Mouse (Mus musculus): ENCODE data around the gene Rbm20. TPM values are rescaled to one million over a fixed set of nuclear protein-coding genes. Genes with fewer than 3 reads are reported as not detected.
"Not testable (repeated sequence)": the region's sequence is repeated elsewhere in the genome, so short reads cannot be mapped to it uniquely, and the experiment has no call there.

The Rbm20 gene
- total and polyA plus RNA-seq, 3 experiments: 37.3 to 58.6 TPM; not detected in 1

- H3K27ac ChIP-seq (ENCODE audit: control insufficient read depth, low read depth, low read length): peak overlapping the region; percentile 93
- H3K79me2 ChIP-seq (ENCODE audit: control insufficient read depth, insufficient read depth, low read length, poor library complexity); H3K27me3 ChIP-seq (ENCODE audit: control insufficient read depth in 1 of 2, insufficient read depth in 2 of 2, low read length in 2 of 2); DNase-seq (ENCODE audit: low read depth, low spot score); H3K4me3 ChIP-seq (ENCODE audit: control insufficient read depth in 1 of 2, insufficient read depth in 1 of 2, low read depth in 2 of 2, low read length in 2 of 2); H3K9me3 ChIP-seq (replicated peaks; ENCODE audit: insufficient read depth, low read length): not testable (repeated sequence)
- H3K36me3 ChIP-seq (ENCODE audit: control insufficient read depth in 1 of 2, insufficient read depth in 2 of 2, low read length in 2 of 2): peaks cover 0 to 70% of the 10 kb centered on the region in 2 experiments; a peak in 2 of 4 replicates
- peaks cover 48 to 69% of the 10 kb centered on the region in 2 experiments for H3K4me1 ChIP-seq (ENCODE audit: control insufficient read depth in 1 of 2, insufficient read depth in 2 of 2, low read length in 2 of 2)
- peak overlapping the region; percentile 35 for H3K9ac ChIP-seq (ENCODE audit: control insufficient read depth, low read depth, low read length, poor library complexity, severe bottlenecking)
Measured at GRCm38 (mm10) chr19:53806526-53807275, 129.6 kb downstream of the Rbm20 start.

DNA sequence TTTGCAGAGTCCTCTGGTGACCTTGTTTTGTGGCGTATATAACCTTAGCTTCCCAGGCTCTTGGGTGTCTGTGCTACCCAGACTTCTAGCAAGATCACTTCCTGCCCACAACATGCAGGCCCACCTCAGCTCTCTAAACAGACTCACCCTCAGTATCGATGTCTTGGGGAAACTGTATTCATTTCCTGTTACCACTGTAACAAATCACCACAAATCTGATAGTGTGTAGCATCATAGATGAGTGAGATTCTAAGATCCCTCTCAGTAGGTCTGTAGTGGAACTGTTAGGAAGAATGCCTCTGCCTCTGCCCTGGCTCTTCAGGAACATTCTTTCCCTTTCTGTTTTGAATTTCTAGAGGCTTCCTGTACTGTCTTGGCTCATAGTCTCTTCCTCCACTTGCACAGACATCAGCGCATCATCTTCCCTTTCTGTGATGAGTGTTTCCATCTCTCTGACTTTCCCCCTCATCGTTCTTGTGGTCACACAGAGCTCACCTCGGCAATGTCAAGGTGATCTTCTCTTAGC lies 130.2 kb downstream of the Rbm20 start:
- Histone ChIP-seq H3K9me3 (replicated peaks; ENCODE audit: insufficient read depth, low read length) (no peaks in the 10 kb centered on the region), H3K9ac (ENCODE audit: control insufficient read depth, low read depth, low read length, poor library complexity, severe bottlenecking) (peak overlapping the region; percentile 35), H3K27ac (ENCODE audit: control insufficient read depth, low read depth, low read length) (peak overlapping the region; percentile 93), H3K36me3 (ENCODE audit: control insufficient read depth in 1 of 2, insufficient read depth in 2 of 2, low read length in 2 of 2) (peaks cover 0 to 68% of the 10 kb centered on the region in 2 experiments; a peak in 2 of 4 replicates), H3K27me3 (ENCODE audit: control insufficient read depth in 1 of 2, insufficient read depth in 2 of 2, low read length in 2 of 2) (no peaks in the 10 kb centered on the region), H3K79me2 (ENCODE audit: control insufficient read depth, insufficient read depth, low read length, poor library complexity) (peaks cover 5% of the 10 kb centered on the region), H3K4me1 (ENCODE audit: control insufficient read depth in 1 of 2, insufficient read depth in 2 of 2, low read length in 2 of 2) (peaks cover 45 to 67% of the 10 kb centered on the region in 2 experiments), H3K4me3 (ENCODE audit: control insufficient read depth in 1 of 2, insufficient read depth in 1 of 2, low read depth in 2 of 2, low read length in 2 of 2) (peak overlapping the region; percentile 1 to 32; a peak in 3 of 4 replicates)
- TF ChIP-seq RCOR1 (IDR thresholded peaks at IDR 0.05; ENCODE audit: low read depth, low read length) (0 out of 2 replicates have a peak, but pooled peaks have one; percentile 32), POLR2A (IDR thresholded peaks at IDR 0.05; ENCODE audit: control insufficient read depth in 1 of 2, insufficient read depth in 1 of 2, low read depth in 1 of 2, low read length in 2 of 2, poor library complexity in 1 of 2) (no peak), ETS1 (IDR thresholded peaks at IDR 0.05; ENCODE audit: low read depth, low read length) (peak; percentile 46), USF1 (IDR thresholded peaks at IDR 0.05; ENCODE audit: low read depth, low read length) (no peak), GATA1 (IDR thresholded peaks at IDR 0.05; ENCODE audit: low read depth, low read length) (peak; percentile 68), TCF12 (IDR thresholded peaks at IDR 0.05; ENCODE audit: low read depth, low read length) (0 out of 2 replicates have a peak, but pooled peaks have one; percentile 7), MAFK (IDR thresholded peaks at IDR 0.05; ENCODE audit: borderline replicate concordance, low read depth, low read length) (no peak), MYC (IDR thresholded peaks at IDR 0.05; ENCODE audit: low read depth, low read length) (peak; percentile 39; the same call in 1 of the 2 replicates), MAX (IDR thresholded peaks at IDR 0.05; ENCODE audit: low read length) (no peak)
- peak; percentile 60 for DNase-seq (ENCODE audit: low read depth, low spot score)

- no peaks in the 10 kb centered on the region for H3K27me3 ChIP-seq (ENCODE audit: control insufficient read depth in 1 of 2, insufficient read depth in 2 of 2, low read length in 2 of 2)
- peaks cover 2% of the 10 kb centered on the region for H3K79me2 ChIP-seq (ENCODE audit: control insufficient read depth, insufficient read depth, low read length, poor library complexity)
- H3K27ac ChIP-seq (ENCODE audit: control insufficient read depth, low read depth, low read length): peak overlapping the region; percentile 93
- DNase-seq (ENCODE audit: low read depth, low spot score): peak; percentile 94
- no peaks in the 10 kb centered on the region for H3K9me3 ChIP-seq (replicated peaks; ENCODE audit: insufficient read depth, low read length)
- peaks cover 41 to 61% of the 10 kb centered on the region in 2 experiments for H3K4me1 ChIP-seq (ENCODE audit: control insufficient read depth in 1 of 2, insufficient read depth in 2 of 2, low read length in 2 of 2)
- peak overlapping the region; percentile 68 for H3K9ac ChIP-seq (ENCODE audit: control insufficient read depth, low read depth, low read length, poor library complexity, severe bottlenecking)
- H3K4me3 ChIP-seq (ENCODE audit: control insufficient read depth in 1 of 2, insufficient read depth in 1 of 2, low read depth in 2 of 2, low read length in 2 of 2): peak overlapping the region; percentile 45
- H3K36me3 ChIP-seq (ENCODE audit: control insufficient read depth in 1 of 2, insufficient read depth in 2 of 2, low read length in 2 of 2): peaks cover 0 to 60% of the 10 kb centered on the region in 2 experiments; a peak in 2 of 4 replicates
- TF ChIP-seq ZMIZ1 (IDR thresholded peaks at IDR 0.05; ENCODE audit: low read depth, low read length): peak; percentile 82; the same call in 1 of the 2 replicates
- peak; percentile 91 for TF ChIP-seq SIN3A (IDR thresholded peaks at IDR 0.05; ENCODE audit: low read length)
- TF ChIP-seq ZC3H11A (IDR thresholded peaks at IDR 0.05; ENCODE audit: low read depth, low read length): peak; percentile 42; the same call in 1 of the 2 replicates
- TF ChIP-seq GATA1 (IDR thresholded peaks at IDR 0.05; ENCODE audit: low read depth, low read length): peak; percentile 97
- TF ChIP-seq BHLHE40 (IDR thresholded peaks at IDR 0.05; ENCODE audit: borderline replicate concordance, low read depth, low read length): peak; percentile 83
- TF ChIP-seq USF2 (IDR thresholded peaks at IDR 0.05; ENCODE audit: borderline replicate concordance in 1 of 2, insufficient read depth in 1 of 2, low read depth in 1 of 2, low read length in 2 of 2): no peak
- TF ChIP-seq ZNF384 (IDR thresholded peaks at IDR 0.05; ENCODE audit: low read depth, low read length): peak; percentile 97
- peak; percentile 32; the same call in 1 of the 2 replicates for TF ChIP-seq TAL1 (IDR thresholded peaks at IDR 0.05; ENCODE audit: low read length)
- peak; percentile 100 for TF ChIP-seq MAZ (IDR thresholded peaks at IDR 0.05; ENCODE audit: low read depth, low read length)
- peak; percentile 87 for TF ChIP-seq RCOR1 (IDR thresholded peaks at IDR 0.05; ENCODE audit: low read depth, low read length)
- TF ChIP-seq MEF2A (IDR thresholded peaks at IDR 0.05; ENCODE audit: extremely low read depth, insufficient replicate concordance, low read depth, low read length, poor library complexity, severe bottlenecking): peak; percentile 78; the same call in 1 of the 2 replicates
- TF ChIP-seq E2F4 (IDR thresholded peaks at IDR 0.05; ENCODE audit: borderline replicate concordance, low read depth, low read length): no peak
- TF ChIP-seq MAFK (IDR thresholded peaks at IDR 0.05; ENCODE audit: borderline replicate concordance, low read depth, low read length): 0 out of 2 replicates have a peak, but pooled peaks have one; percentile 61
- peak; percentile 94 to 95 for TF ChIP-seq EP300 (IDR thresholded peaks at IDR 0.05; ENCODE audit: low read depth in 1 of 2, low read length in 2 of 2)
Measured at GRCm38 (mm10) chr19:53808041-53808777, 131.1 kb downstream of the Rbm20 start.

Data from MEL (cell line).